Mouse (Mus musculus) embryo, embryonic 11.5 days (tissue): ENCODE results near the gene Ptov1.
A peak's percentile ranks its signal among the peaks of the same experiment; 100 is the strongest.

Experiments used
- DNase-seq: peaks from one replicate; pipeline ENCODE4 v3.0.0-alpha.2; 2012; ENCODE audit warnings: low read depth, low spot score

Ptov1 gene

DNA sequence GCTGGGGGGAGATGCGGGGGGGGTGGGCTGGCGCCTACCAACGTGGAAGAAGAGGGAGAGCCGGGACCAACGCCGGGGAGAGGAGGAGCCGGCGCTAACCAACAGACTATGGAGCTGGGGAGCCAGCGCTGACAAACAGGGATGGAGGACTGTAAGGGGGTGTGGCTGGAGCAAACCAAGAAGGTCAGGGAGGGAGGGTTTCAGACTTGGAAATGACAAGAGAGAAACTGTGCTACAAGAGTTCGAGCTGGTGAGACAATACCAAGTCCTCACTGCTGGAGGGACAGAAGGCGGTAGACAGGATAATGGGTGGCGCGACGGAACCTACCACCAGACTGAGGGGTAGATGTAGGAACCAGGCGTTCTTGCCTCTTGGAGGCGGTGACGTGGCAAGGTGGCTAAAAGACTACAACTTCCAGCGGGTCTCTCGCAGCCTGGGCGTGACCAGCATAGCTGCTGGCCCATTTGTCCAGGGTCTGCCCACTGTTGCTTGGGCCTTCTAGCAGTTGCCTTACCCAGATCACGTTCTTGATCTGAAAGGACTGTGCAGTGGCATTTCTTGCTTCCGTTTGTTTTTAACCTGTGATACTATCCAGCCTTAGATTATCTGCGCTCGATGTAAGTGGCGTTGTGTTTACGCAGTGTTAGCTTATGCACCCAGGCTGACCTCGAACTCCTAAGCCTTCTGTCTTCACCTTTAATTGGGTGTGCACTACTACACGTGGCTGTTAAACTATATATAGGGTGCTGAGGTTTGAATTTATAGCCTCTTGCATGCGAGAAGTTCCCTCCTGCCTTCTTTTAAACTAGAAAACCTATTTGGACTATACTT is at the start of gene Ptov1:
Ptov1 (minus strand) TSS at position 92 of the 832 bp plus-strand sequence.
- DNase-seq, result peak; percentile 90

DNA sequence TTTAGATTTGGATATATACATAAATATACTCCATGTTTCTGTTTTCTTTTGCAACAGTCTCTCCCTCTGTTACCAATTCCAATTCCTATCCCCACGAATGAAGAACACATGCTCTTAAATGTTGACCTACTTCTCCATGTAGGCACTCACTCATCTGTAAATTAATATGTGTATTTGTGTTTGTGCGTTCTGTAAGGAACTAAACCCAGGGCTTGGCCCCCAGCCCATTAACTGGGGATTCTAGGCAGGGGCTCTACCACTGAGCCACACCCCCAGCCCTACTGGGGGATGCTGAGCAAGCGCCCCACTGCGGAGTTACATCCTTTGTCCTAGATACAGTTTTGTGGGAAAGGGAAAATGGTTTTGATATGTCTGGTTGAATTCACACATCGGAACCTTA is 49.5 kb upstream of the Ptov1 start:
- no peak for DNase-seq

DNA sequence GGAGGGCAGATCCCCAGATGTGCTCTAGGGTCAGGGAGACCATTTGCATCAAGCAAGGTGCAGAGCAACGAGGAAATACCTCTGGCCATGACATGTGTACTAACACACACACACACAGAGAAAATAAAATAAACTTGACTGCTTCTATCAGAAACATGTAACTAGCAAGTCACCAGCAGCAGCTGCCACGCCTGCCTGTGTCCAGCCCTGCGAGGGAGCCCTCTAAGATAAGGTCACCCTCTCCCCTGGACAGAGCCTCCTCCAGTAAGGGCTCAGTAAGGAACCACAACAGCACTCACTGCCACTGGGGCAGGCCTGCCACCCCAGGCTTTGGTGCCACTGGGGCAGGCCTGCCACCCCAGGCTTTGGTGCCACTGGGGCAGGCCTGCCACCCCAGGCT is 48.6 kb upstream of the Ptov1 start:
- DNase-seq, result no peak

DNA sequence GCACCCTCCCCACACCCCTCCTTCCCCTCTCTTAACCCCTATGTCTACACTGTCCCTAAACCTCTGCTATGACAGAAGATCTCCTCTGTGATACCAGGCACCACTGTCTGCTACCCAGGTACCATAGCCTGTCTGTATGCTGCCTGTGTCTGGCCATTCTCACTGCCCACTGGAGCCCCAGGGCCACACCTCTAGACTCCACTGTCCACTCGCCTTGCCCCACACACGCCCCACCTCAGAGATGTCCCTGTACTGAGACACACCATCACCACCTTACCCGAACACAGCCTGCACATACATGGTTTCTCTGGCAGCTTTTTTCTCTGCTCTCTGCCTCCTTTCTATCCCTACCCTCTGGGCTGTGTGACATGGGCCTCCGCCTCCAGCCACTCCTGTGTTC is 47.3 kb upstream of the Ptov1 start:
- no peak for DNase-seq

DNA sequence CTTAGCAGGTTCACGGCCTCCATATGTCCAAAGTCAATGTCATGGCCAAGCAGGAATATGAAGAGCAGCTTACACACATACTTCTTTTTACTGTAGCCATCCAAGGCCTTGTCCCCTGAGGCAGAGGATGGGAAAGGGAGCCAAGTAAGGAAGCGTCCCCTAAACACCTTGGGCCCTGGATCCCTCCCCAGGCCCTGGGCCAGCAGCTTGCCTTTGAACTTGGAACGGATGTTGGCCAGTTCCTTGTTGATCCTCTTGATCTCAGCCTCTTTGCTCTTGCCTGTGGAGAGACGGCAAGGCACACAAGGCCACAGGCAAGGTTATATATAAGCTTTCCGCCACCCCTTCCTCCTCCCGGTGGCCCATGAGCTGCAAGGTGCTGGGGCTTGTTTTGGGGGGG is 46.6 kb upstream of the Ptov1 start:
- no peak for DNase-seq

DNA sequence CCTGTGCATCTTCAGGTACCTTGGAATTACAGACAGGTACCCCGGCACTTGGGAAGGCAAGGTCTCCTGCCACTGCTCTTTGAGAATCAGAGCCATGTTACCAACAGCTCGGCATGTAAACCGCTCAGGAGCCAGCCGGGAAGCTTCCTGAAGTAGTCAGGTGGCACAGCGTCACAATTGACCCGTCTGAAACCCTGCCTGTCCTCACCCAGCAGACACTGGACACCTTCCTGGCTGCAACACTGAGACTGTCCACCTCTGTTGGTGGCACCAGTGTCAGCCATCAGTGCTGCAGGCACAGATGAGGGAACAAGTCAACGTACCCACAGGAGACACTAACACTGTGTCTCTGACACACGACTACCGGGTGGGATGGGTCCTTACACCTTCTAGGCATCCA is 45.7 kb upstream of the Ptov1 start:
- DNase-seq, result no peak

DNA sequence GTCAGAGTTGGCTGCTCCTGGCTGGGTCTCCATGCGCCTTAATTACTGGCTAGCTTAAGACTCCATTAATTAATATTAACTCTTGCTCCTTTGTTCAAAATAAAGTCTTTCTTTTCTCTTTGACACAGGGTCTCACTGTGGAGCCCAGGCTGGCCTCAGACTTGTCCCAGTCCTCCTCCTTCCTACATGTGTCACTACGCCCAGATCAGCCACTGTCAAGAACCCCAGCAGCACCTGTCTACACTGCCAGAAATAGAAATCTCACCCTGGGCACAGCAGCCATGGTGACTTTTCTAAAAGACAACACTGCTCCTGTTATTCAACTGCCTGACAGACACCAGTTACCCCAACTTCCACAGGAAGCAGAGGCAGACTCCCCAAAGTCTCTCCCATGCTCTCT is 44.8 kb upstream of the Ptov1 start:
- DNase-seq, result no peak

DNA sequence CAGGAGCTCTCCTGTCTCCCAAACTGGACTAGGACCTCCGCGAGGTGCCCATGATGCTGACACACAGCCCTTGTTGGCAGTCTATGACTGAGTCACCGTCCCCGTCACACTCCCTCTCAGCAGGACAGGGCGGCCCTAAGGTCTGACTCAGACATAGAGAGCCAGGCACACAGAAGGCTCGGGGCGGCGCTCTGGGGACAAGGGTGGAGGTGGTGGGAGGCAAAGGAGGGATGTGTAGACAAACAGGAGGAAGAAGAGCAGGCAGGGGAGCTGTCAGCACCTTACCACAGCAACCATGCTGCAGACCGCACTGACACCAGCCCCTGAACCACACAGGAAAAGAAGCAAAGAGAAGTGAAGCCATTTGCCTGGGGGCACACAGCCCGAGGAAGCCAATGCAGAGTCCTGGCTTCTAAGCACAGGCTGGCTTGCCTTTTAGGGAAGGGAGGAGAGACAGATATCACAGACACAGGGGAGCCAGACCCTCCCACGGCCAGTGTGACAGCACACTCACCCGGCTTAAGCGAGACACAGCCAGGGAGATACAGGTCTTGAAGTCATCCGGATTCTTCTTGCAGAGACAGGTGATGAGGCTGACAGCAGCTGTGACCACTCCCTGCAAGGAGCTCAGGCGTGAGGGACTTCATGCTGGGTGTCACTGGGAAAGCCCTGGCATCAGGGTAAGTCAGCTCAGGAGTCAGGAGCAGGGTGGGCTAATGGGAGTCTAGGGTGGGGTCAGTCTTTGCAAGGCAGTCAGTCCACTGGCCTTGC is 39.3 kb upstream of the Ptov1 start:
- no peak for DNase-seq

DNA sequence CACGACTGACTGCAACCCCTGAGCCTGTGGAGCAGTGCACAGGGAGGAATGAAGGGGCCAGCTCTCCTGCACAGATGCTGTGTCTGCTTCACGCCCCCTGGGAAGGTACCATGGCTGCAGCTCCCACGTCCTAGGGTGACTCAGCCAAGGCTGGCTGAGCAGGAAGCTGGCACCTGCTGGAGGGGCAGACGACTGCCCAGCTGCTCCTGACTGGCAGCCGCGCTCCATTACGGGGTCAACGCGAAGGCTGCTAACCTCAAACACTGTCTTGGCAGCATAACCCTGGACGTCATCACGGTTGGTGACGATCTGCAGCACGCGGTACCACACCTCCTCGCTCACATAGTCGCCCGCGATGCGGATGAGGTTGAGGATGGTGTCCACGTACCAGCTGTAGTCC is 35.8 kb upstream of the Ptov1 start:
- DNase-seq, result no peak

DNA sequence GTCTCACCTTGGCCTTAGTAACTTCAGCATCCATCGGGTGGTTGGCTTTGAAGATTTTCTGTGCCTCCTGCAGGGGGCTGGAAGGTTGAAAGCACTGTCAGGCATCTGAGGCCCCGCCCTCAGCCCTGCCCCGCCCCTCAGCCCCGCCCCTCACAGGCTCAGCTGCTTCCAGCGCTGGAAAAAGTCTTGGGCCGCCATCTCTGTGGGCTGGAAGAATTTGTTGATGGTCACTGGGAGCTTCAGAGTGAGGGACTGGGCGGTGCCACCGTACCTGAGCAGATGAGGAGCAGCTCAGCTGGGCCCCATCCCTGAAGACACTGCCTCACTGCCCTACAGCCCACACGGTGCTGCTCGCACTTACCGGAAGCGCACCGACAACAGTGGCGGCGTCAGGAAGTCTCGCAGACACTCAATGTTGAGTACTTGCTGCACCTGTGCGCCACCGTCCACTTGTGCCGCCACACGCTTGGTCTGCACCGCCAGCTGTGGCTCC is 31.7 kb upstream of the Ptov1 start:
- DNase-seq, result peak; percentile 49

DNA sequence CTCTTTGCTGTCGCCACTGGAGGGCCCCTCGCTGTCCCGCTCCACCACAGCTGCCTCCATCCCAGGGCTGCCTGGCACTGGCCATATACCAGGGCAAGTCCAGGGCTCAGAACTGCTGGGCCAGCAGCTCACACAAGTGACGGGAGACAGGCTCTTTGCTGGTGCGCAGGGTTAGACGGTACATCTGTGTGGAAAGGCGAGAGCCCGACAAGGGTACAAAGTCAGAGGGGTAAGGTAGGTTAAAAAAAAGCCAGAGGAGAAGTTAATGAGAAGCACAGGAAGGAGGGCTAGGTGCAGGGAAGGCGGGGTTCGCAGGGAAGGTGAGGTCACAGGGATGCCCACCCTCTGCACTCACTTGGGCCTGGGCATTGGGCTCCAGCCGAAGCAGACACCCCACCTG is 31.0 kb upstream of the Ptov1 start:
- DNase-seq, result no peak

DNA sequence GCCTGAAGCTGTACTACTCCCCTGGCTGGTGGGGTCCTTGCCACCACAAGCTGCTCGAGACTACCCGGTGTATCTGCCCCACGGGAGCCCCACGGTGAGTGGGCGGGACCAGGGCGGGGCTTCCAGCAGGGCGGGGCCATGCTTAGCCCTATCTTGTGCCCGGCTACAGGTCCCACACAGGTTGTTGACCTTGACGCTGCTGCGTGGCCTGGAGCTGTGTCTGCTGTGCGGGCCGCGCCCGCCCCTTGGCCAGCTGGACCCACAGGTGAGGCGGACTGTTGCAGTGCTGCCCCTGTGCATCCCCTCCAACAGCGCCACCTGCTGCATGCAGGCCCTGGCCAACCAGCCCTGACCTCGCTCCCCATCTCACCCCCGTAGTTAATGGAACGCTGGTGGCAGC is 29.0 kb upstream of the Ptov1 start:
- no peak for DNase-seq

DNA sequence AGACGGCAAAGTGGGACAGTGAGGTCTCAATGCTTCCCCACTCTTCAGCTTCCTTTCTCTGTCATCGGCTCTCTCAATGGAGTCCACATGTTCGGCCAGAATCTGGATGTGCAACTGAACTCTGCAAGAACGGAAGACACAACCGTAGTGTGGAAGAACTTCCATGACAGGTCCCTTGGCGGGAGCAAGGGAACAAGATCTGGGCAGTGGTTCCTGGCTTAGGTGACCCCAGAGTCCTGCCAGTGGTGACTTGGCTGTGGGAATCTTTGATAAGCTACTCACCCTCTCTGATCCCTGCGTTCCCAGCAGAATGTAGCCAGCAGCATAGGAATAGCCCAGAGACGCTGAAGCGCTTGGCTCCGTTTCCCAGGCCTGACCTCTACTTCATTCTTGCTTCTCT is 26.9 kb upstream of the Ptov1 start:
- DNase-seq, result no peak

DNA sequence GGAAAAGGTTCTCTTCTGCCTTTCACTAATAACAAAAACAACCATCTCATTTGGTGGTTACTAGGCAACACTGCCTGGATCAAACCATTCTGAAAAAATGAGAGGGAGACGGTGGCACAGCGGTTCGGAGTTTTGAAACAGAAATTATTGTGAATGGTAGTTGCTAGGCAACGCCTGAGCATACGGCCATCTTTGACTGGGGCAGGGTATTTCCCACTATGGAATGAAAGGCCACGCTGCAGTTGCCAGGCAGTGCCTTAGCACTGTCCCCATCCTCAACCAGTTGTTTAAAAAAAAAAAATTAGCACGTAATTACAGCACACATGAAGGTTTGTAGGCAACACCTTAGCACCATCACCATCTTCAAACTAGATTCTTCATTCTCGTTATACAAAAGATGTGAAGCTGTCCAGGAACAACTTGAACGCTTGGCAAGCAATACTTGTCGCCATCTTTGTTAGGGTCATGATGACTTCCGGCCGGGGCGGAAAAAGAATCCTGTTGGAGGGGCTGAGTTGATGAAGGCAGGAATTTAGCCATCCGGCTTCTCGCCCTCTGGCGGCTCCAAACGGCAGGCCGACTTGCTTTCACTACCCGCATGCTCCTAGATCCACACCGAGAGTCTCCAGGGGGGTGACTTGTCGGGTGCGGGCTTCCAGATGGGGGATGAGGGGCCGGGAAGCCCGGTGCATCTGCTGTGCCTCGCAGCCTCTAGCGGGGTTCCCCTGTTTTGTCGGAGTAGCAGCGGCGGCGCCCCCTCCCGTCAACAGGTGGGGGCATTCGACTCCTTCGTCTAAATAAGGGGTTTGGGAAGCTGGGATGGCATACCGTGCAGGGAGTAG is 26.2 kb upstream of the Ptov1 start, which contains the start of gene Fuz:
Fuz (plus strand) TSS at position 487 of the 842 bp plus-strand sequence.
- peak; percentile 90 for DNase-seq

DNA sequence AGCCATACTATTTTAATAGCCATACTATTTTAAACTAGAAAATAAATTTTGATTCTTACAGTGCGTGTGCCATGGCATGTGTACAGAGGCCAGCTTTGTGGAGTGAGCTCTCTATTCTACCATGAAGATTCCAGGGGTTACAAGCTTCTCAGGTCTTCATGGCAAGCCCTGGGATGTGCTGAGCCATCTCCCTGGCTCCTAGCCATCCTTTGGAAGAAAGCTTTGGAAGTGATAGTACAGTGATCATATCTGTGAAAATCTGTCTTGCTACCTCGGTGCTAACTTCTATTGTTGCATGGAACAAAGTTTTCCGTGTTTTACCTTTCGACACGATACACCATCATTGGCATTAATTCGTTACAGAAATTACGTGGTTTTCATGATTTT is 25.6 kb upstream of the Ptov1 start:
- DNase-seq, result no peak

DNA sequence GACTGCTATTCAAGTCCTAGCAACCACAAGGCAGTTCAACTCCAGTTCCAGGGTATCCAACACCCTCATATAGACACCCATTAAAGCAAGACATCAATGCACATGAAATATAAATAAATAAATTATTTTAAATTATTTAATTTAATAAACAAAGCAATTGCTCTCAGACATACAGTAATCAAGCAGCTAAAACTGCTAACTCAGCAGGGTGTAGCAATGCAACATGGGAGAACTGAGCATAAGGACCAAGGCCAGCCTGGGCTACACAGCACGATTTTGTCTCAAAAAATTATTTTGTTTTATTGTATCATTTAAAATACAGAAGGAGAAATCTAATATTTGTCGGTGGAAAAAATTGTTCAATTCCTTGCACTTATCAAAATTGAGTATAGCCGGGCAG is 24.6 kb upstream of the Ptov1 start:
- no peak for DNase-seq

DNA sequence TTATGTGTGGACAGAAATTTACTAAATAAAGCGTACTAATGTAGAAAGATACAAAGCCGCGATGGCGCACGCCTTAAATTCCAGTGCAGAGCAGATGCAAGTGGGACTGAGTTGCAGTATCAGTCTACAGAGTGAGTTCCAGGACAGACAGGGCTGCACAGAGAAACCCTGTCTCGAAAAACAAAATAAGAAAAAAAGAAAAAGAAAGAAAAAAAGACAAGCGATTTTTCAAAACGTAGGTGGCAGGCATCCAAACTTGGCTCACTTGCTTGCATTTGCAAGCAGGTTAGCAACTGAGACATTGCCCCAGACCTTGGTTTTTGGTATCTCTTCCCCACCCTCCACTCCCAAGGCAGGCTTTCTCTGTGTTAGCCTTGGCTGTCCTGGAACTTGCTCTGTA is 23.6 kb upstream of the Ptov1 start:
- no peak for DNase-seq

DNA sequence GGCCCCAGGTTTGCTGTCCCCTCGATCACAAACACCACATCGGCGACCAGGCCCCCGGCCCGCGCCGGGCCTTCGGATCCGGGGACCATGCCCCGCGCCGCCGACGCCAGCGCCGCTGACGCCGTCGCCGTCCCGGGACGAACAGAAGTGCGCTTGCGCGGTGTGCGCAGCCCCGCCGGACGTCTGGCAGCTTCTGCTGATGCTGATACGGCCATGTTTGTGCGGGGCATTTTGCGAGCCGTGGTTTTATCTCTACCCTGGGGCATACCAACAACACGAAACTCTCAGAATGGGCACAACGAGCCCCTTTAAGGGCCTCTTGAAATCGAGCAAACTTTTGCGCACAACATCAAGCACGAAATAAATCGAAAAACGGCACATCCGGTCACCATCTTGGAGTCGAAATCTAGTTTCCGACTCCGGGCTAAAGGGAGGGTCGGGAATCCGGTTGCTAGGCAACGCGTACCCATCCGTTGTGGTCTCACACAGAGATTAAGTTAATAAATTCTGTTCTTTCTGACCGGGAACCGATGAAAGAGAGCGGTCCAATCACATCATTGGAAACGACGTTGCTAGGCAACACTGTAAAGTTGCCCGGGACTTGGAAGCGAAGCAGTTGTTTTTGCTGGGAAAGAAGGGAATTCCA is 22.8 kb upstream of the Ptov1 start, which contains the start of gene Med25:
Med25 (minus strand) TSS at position 437 of the 646 bp plus-strand sequence.
- DNase-seq, result peak; percentile 92

DNA sequence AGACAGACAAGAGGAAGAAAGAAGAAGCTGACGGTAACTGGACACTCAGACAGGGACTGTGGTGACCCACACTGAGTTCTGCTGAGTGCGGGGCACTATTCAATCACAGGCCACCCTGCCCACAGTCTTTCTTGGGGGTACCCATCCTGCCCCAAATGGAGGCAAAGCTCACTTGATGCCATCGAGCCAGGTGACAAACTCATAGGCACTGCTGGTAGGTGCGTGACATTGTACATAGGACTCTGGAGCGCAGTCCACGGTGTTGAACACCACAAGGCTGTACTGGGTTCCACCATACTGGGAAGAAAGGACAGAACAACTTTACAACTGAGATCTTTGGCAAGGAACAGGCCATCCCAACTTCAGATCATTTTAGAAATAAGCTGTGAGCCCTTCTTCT is 22.0 kb upstream of the Ptov1 start:
- no peak for DNase-seq

DNA sequence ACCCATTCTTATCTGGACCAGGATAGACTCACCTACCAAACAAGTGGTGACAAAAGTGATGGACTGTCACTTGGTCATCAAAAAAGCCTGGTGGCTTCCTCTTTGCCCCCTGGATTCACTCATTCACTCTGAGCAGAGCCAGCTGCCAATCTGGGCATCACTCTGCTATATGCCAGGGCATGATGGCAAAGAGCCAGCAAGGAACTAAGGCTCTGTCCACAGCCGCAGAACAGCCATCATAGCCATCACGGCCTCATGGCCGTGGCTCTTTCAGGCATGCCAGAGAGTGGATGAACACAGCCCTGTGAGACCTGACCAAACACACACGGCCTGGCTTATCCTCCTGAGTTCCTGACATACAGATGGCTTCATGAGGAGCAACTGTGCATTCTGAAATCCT is 21.1 kb upstream of the Ptov1 start:
- no peak for DNase-seq

DNA sequence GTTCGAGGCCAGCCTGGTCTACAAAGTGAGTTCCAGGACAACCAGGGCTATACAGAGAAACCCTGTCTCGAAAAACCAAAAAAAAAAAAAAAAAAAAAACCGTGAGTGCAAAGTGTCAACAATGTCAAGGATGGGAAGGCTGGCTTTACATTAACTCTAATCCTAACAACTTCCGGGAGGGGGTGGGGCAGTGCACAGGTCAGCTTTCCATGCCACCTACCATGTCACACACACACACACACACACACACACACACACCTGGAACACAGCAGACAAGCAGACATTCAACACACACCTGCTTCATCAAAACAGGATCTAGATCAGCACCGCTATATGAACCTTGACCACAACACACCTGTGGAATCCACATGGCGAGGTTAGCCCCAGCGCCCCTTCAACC is 20.6 kb upstream of the Ptov1 start:
- no peak for DNase-seq
